Mouse (Mus musculus) liver, embryonic 14.5 days (tissue): ENCODE measurements around the gene Idua.

ENCODE experiments used
- CTCF ChIP-seq: IDR thresholded peaks from 2 replicates; pipeline ENCODE4 v1.5.1; 2016; ENCODE audit warnings: antibody characterized with exemption, low read depth, control low read depth
- EP300 ChIP-seq: IDR thresholded peaks from 2 replicates; pipeline ENCODE4 v1.6.1; 2016; ENCODE audit warnings: antibody characterized with exemption, low read depth

DNA sequence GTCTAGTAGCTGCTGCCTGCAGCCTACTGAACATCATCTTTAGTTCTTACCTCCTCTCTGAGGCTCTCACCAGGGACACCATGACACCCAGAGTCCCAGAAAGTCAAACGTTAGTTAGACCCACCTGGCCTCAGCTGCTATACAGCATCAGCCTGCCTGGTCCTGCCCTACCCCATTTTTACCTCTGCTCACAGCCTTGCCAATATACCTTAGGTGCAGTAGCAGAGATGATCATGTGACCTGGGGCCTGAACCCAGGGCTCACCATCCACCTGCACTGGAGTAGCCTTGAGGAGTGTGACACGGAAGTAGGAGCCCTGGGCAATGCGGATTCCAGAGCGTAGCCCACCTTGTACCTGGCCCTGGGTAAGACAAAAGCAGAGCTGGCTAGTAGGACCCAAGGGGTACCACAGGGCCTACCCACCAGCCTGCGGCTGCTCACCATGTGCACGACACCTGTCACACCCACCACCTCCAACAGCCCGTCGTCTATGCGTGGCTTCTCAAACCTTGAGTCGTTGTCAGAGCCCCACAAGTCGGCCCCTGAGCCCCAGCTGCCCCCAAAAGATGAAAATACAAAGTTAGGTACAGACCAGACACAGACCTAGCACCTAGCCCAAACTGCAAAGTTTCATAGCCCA, 11.1 kb upstream of the Idua start:
- TF ChIP-seq CTCF (no peak), EP300 (no peak)
